Mouse (Mus musculus) neural tube, embryonic 13.5 days (tissue): ENCODE measurements around the gene Tulp2. TPM values are rescaled to one million over a fixed set of nuclear protein-coding genes. Genes with fewer than 3 reads are reported as not detected.
"Not testable (repeated sequence)": the region's sequence is repeated elsewhere in the genome, so short reads cannot be mapped to it uniquely, and the experiment has no call there.

Experiments used
- ATAC-seq: fragments of 200-750 bp; cut with Nextera tagmentation; 2 replicates; pipeline ENCODE4 v1.8.0; 2017; ENCODE audit warnings: low read depth, mild to moderate bottlenecking, moderate TSS enrichment, moderate library complexity
- H3K27ac ChIP-seq: fragments of 300-500 bp; sonication (generic); replicated peaks from 2 replicates; pipeline ENCODE4 v1.5.1; 2015; ENCODE audit warnings: moderate library complexity, mild to moderate bottlenecking, inconsistent platforms
- H3K27me3 ChIP-seq: fragments of 300-500 bp; sonication (generic); 2 replicates; pipeline ENCODE4 v1.6.1; 2015; ENCODE audit warnings: mild to moderate bottlenecking, inconsistent platforms
- H3K36me3 ChIP-seq: fragments of 300-500 bp; sonication (generic); 2 replicates; pipeline ENCODE4 v1.6.1; 2015; ENCODE audit warnings: mild to moderate bottlenecking, inconsistent platforms
- H3K4me1 ChIP-seq: fragments of 300-500 bp; sonication (generic); replicated peaks from 2 replicates; pipeline ENCODE4 v1.6.1; 2015; ENCODE audit warnings: inconsistent platforms
- H3K4me2 ChIP-seq: fragments of 300-500 bp; sonication (generic); 2 replicates; pipeline ENCODE4 v1.6.1; 2015; ENCODE audit warnings: inconsistent platforms, mild to moderate bottlenecking, moderate library complexity
- H3K4me3 ChIP-seq: fragments of 300-500 bp; sonication (generic); 2 replicates; pipeline ENCODE4 v1.5.1; 2015; ENCODE audit warnings: mild to moderate bottlenecking, inconsistent platforms
- H3K9ac ChIP-seq: fragments of 300-500 bp; sonication (generic); 2 replicates; pipeline ENCODE4 v1.6.1; 2015; ENCODE audit warnings: moderate library complexity, mild to moderate bottlenecking, inconsistent platforms
- H3K9me3 ChIP-seq: fragments of 300-500 bp; sonication (generic); 2 replicates; pipeline ENCODE4 v1.6.1; 2016; ENCODE audit warnings: inconsistent platforms
- WGBS: fragments of 180-500 bp; shearing (Covaris S2); methylation state at CpG from one replicate; pipeline ENCODE4 v1.1.7; 2015; 5-methylcytosine and 5-hydroxymethylcytosine counted together
- polyA plus RNA-seq: library from polyadenylated mRNA; unstranded; fragments of >200 nt; fragmentation: Nextera tagmentation; extraction: Ambion mirVana; gene quantifications from 2 replicates; pipeline ENCODE4 v1.2.1, GENCODE M21; 2015

Gene Tulp2
- polyA plus RNA-seq, 1 experiment from 2014 or later: 0.13 TPM

- Histone ChIP-seq H3K4me3 (no peak overlapping the region), H3K9me3 (no peaks in the 10 kb centered on the region), H3K27ac (no peak overlapping the region), H3K4me1 (peaks cover 25% of the 10 kb centered on the region), H3K36me3 (peaks cover 55% of the 10 kb centered on the region), H3K4me2 (no peak overlapping the region), H3K9ac (no peak overlapping the region), H3K27me3 (no peaks in the 10 kb centered on the region)
- 97% methylated on average over 8 of the region's 8 CpGs for whole genome bisulfite sequencing
- no peak for ATAC-seq
Measured at GRCm38 (mm10) chr7:45492225-45492844, 10.7 kb downstream of the Tulp2 start.

DNA sequence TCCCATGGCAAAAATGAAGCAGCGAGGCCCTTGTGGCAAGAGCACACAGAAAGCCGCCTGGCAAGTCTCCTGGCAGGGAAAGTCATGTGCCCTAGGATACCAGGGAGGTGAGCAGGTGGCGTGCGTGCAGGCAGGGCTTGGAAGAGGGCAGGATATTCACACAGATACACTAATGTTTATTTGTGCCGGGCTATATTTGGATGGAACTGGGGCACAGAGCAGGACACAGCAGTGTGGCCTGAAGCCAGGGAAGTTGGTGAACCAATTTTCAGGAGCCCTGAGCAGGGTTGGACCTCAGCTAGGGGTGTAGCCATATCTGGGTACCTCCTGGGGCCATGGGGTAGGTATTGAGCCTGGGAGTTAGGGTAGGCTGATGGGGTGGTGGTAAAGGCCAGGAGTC, 11.3 kb downstream of the Tulp2 start:
- H3K27ac ChIP-seq: no peak overlapping the region
- ATAC-seq: no peak
- H3K9ac ChIP-seq: no peak overlapping the region
- H3K36me3 ChIP-seq: peaks cover 61% of the 10 kb centered on the region
- no peaks in the 10 kb centered on the region for H3K27me3 ChIP-seq
- H3K9me3 ChIP-seq: no peaks in the 10 kb centered on the region
- no peak overlapping the region for H3K4me2 ChIP-seq
- no peak overlapping the region for H3K4me3 ChIP-seq
- WGBS: 95% methylated on average over 5 of the region's 5 CpGs
- H3K4me1 ChIP-seq: peaks cover 25% of the 10 kb centered on the region

DNA sequence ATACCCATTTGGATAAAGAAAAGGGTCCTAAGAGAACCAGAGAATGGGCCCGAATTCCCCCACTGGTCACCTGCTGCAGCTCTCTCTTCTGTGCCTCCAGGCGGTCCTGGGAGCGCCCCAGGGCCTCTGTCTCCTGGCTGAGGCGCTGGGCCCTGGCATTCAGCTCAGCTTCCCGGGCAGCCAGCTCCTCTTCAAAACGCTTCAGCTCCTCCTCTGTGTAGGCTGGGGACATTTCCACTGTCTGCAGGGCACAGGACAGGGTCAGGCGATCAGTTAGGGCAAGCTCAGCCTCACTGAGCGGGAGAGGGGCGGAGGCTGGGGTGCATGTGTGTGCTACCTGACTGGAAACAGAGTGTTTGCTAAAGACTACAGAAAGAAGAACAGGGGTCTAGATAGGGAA, 12.9 kb downstream of the Tulp2 start:
- WGBS: 86% methylated on average over 9 of the region's 9 CpGs
- Histone ChIP-seq H3K36me3 (peaks cover 77% of the 10 kb centered on the region), H3K27ac (no peak overlapping the region), H3K9me3 (no peaks in the 10 kb centered on the region), H3K4me3 (no peak overlapping the region), H3K4me1 (peaks cover 16% of the 10 kb centered on the region), H3K9ac (0 out of 2 replicates have a peak overlapping the region, but pooled peaks have one; percentile 12), H3K4me2 (no peak overlapping the region), H3K27me3 (no peaks in the 10 kb centered on the region)
- no peak for ATAC-seq

GRCm38 (mm10) chr7:45498427-45498826, 16.8 kb downstream of the Tulp2 start:
- no peak for ATAC-seq

DNA sequence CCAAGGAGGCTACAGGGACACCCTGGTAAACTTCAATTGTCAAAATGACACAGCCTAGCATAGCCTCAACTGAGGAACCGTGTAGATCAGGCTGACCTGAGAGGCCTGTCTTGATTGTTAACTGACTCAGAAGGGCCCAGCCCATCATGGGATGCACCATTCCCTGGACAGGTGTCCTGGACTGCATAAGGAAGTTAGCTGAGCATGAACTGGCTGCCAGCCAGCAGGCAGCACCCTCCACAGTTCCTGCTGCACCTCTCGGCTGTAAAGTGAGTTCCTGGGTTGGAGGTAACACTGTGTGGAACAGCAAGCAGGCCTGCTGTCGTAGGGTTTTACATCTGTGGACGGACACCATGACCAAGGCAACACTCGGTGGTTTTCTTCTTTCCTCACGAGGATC, 25.9 kb downstream of the Tulp2 start:
- WGBS: 90% methylated on average over 6 of the region's 6 CpGs
- Histone ChIP-seq H3K27ac (no peak overlapping the region), H3K9me3 (no peaks in the 10 kb centered on the region), H3K36me3 (peaks cover 37% of the 10 kb centered on the region), H3K9ac (no peak overlapping the region), H3K4me1 (peaks cover 19% of the 10 kb centered on the region), H3K4me3 (no peak overlapping the region), H3K27me3 (no peaks in the 10 kb centered on the region), H3K4me2 (no peak overlapping the region)
- ATAC-seq: no peak

More at GRCm38 (mm10) chr7:45498427-45498826, 16.8 kb downstream of the Tulp2 start:
- Histone ChIP-seq H3K27ac (no peak overlapping the region), H3K4me2 (no peak overlapping the region), H3K9ac (no peak overlapping the region), H3K4me3 (no peak overlapping the region), H3K4me1 (no peaks in the 10 kb centered on the region), H3K9me3 (no peaks in the 10 kb centered on the region), H3K36me3 (peaks cover 96% of the 10 kb centered on the region), H3K27me3 (no peaks in the 10 kb centered on the region)
- 96% methylated on average over 6 of the region's 6 CpGs for WGBS

DNA sequence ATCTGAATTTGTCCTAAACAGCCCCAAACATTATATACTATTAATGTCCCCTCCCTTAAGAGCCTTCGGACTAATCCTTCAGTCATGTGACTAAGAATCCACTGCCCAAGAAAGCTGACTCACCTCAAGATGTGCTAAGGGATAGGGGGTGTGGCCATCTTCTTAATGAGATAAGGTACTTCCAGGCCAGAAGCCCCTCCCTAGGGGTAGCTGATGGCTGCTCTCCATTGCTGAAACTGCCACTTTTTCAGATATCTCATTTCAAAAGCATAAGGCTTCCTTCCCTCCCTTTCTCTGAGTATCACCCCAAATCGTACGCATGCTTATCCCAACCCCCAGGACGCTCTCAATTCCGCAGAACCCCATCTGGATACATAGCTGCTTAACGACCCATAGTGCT, 26.9 kb downstream of the Tulp2 start:
- 83% methylated on average over 6 of the region's 6 CpGs for WGBS
- H3K4me2 ChIP-seq: peak overlapping the region; percentile 93

GRCm38 (mm10) chr7:45509181-45509882, 27.7 kb downstream of the Tulp2 start:
- Histone ChIP-seq H3K4me1 (peaks cover 19% of the 10 kb centered on the region), H3K4me2 (peak overlapping the region; percentile 93), H3K4me3 (peak overlapping the region; percentile 78), H3K9me3 (no peaks in the 10 kb centered on the region), H3K36me3 (peaks cover 29% of the 10 kb centered on the region), H3K27me3 (no peaks in the 10 kb centered on the region), H3K27ac (peak overlapping the region; percentile 82; the same call in 1 of the 2 replicates), H3K9ac (peak overlapping the region; percentile 92)
- WGBS: 34% methylated on average over 19 of the region's 19 CpGs
- ATAC-seq: peak; percentile 23; the same call in 1 of the 2 replicates

More for the DNA sequence above, 26.9 kb downstream of the Tulp2 start:
- ATAC-seq: no peak
- Histone ChIP-seq H3K27ac (no peak overlapping the region), H3K27me3 (no peaks in the 10 kb centered on the region), H3K4me3 (no peak overlapping the region), H3K36me3 (peaks cover 29% of the 10 kb centered on the region), H3K9me3 (no peaks in the 10 kb centered on the region), H3K4me1 (peaks cover 19% of the 10 kb centered on the region), H3K9ac (peak overlapping the region; percentile 92; the same call in 1 of the 2 replicates)

GRCm38 (mm10) chr7:45509912-45510787, 28.5 kb downstream of the Tulp2 start, which contains the start of gene Nucb1:
TSS of gene Nucb1 (minus strand) at chr7:45510406.
- H3K27ac ChIP-seq: peak within 1 kb of the TSS; percentile 82
- H3K4me1 ChIP-seq: peaks cover 19% of the 10 kb centered on the region
- ATAC-seq: peak; percentile 87
- under 1% methylated on average over 44 of the region's 44 CpGs for WGBS
- peaks cover 24% of the 10 kb centered on the region for H3K36me3 ChIP-seq
- H3K9me3 ChIP-seq: no peaks in the 10 kb centered on the region
- H3K4me3 ChIP-seq: peak within 1 kb of the TSS; percentile 78
- H3K4me2 ChIP-seq: peak within 1 kb of the TSS; percentile 93
- H3K27me3 ChIP-seq: no peaks in the 10 kb centered on the region
- H3K9ac ChIP-seq: peak within 1 kb of the TSS; percentile 92

GRCm38 (mm10) chr7:45514411-45514810, 32.7 kb downstream of the Tulp2 start:
- no peaks in the 10 kb centered on the region for H3K27me3 ChIP-seq
- ATAC-seq: no peak
- no peak overlapping the region for H3K4me3 ChIP-seq
- WGBS: 84% methylated on average over 7 of the region's 7 CpGs
- no peaks in the 10 kb centered on the region for H3K9me3 ChIP-seq
- H3K36me3 ChIP-seq: no peaks in the 10 kb centered on the region
- H3K4me2 ChIP-seq: no peak overlapping the region
- no peak overlapping the region for H3K9ac ChIP-seq
- peaks cover 4% of the 10 kb centered on the region for H3K4me1 ChIP-seq
- H3K27ac ChIP-seq: no peak overlapping the region

- H3K4me2 ChIP-seq: no peak overlapping the region
- no peaks in the 10 kb centered on the region for H3K9me3 ChIP-seq
- ATAC-seq: no peak
- H3K27me3 ChIP-seq: no peaks in the 10 kb centered on the region
- WGBS: 32% methylated on average over 16 of the region's 16 CpGs
- no peak overlapping the region for H3K9ac ChIP-seq
- no peak overlapping the region for H3K4me3 ChIP-seq
- H3K4me1 ChIP-seq: no peaks in the 10 kb centered on the region
- H3K36me3 ChIP-seq: no peaks in the 10 kb centered on the region
- H3K27ac ChIP-seq: no peak overlapping the region
Measured at GRCm38 (mm10) chr7:45515436-45515835, 33.8 kb downstream of the Tulp2 start.

DNA sequence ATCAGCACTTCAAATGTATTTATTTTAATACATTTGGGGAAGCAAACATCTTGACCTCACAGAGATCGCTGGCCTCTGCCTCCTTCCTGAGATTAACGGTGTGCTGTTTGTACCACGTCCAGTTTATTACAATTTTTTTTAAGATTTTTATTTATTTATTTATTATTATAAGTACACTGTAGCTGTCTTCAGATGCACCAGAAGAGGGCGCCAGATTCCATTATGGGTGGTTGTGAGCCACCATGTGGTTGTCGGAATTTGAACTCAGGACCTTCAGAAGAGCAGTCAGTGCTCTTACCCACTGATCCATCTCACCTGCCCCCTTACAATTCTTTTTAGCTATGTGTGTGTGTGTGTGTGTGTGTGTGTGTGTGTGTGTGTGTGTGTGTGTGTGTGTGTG, 35.2 kb downstream of the Tulp2 start:
- H3K36me3 ChIP-seq, ATAC-seq, H3K27ac ChIP-seq, H3K4me2 ChIP-seq, H3K27me3 ChIP-seq, H3K4me1 ChIP-seq, H3K9ac ChIP-seq, H3K9me3 ChIP-seq, H3K4me3 ChIP-seq: not testable (repeated sequence)
- WGBS: 75% methylated on average over 5 of the region's 5 CpGs

DNA sequence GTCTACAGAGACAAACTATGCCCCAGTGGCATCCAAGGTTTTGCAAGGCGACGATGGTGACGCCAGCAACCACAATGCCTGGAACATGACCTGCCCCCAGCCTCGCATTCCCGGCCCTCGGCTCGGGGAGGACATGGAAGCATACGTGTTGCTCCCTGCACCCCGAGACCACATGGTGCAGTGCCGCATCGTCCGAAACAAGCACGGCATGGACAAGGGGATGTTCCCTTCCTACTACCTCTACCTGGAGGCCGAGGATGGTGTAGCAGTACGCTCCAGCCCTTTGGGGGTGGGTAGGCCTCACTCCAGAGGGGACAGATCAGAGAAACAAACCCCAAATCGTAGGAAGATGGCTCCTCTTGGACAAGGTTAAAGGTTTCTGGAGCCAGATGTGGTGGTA, 36.9 kb downstream of the Tulp2 start:
- Histone ChIP-seq H3K4me3 (no peak overlapping the region), H3K27me3 (no peaks in the 10 kb centered on the region), H3K4me2 (no peak overlapping the region), H3K9me3 (no peaks in the 10 kb centered on the region), H3K9ac (no peak overlapping the region), H3K36me3 (0 out of 2 replicates have a peak, but pooled peaks cover 3% of the 10 kb centered on the region), H3K4me1 (peaks cover 18% of the 10 kb centered on the region), H3K27ac (no peak overlapping the region)
- no peak for ATAC-seq
- WGBS: 92% methylated on average over 16 of the region's 16 CpGs
